Mouse (Mus musculus) liver, adult 2 months (tissue): ENCODE data around the gene Acadvl. TPM values are rescaled to one million over a fixed set of nuclear protein-coding genes. Genes with fewer than 3 reads are reported as not detected.
A peak's percentile ranks its signal among the peaks of the same experiment; 100 is the strongest.

Experiments used
- DNase-seq: peaks from one replicate; pipeline ENCODE4 v3.0.0-alpha.2; 2011; ENCODE audit warnings: low read depth, low spot score; ENCODE audit errors: extremely low read depth
- H3K27ac ChIP-seq: fragments of 200-500 bp; replicated peaks from 2 replicates; pipeline ENCODE4 v1.5.1; 2012; ENCODE audit warnings: low read depth, mild to moderate bottlenecking, control low read depth, inconsistent platforms, low read length; ENCODE audit not compliant: insufficient read depth
- H3K27me3 ChIP-seq: fragments of 200-500 bp; 2 replicates; pipeline ENCODE4 v1.6.1; 2012; ENCODE audit warnings: mild to moderate bottlenecking, moderate library complexity, low read length, inconsistent platforms; ENCODE audit not compliant: control insufficient read depth, insufficient read depth
- H3K36me3 ChIP-seq: fragments of 200-500 bp; 2 replicates; pipeline ENCODE4 v1.6.1; 2012; ENCODE audit warnings: low read length, inconsistent platforms; ENCODE audit not compliant: control insufficient read depth, insufficient read depth
- H3K4me1 ChIP-seq: fragments of 200-500 bp; 2 replicates; pipeline ENCODE4 v1.6.1; 2011; ENCODE audit warnings: low read length; ENCODE audit not compliant: control insufficient read depth, insufficient read depth
- H3K4me3 ChIP-seq: fragments of 200-500 bp; 2 replicates; pipeline ENCODE4 v1.5.1; 2011; ENCODE audit warnings: low read depth, mild to moderate bottlenecking, control low read depth, low read length, moderate library complexity; ENCODE audit not compliant: insufficient read depth
- H3K79me2 ChIP-seq: fragments of 200-500 bp; 2 replicates; pipeline ENCODE4 v1.6.1; 2012; ENCODE audit warnings: inconsistent platforms, mild to moderate bottlenecking, low read length, moderate library complexity; ENCODE audit not compliant: control insufficient read depth, insufficient read depth
- H3K9ac ChIP-seq: fragments of 200-500 bp; 2 replicates; pipeline ENCODE4 v1.6.1; 2012; ENCODE audit warnings: low read depth, mild to moderate bottlenecking, control low read depth, inconsistent platforms, low read length
- CTCF ChIP-seq: fragments of 200-500 bp; IDR thresholded peaks from 2 replicates; pipeline ENCODE4 v1.5.1; 2011; ENCODE audit warnings: low read depth, low read length, control low read depth
- POLR2A ChIP-seq: fragments of 200-500 bp; IDR thresholded peaks from 2 replicates; pipeline ENCODE4 v1.6.1; 2011; ENCODE audit warnings: low read length, control low read depth; ENCODE audit not compliant: insufficient read depth; ENCODE audit errors: extremely low read depth
- WGBS: fragments of 180-500 bp; shearing (Covaris S2); methylation state at CpG from one replicate; pipeline ENCODE4 v1.1.7; 2018; 5-methylcytosine and 5-hydroxymethylcytosine counted together
- polyA plus RNA-seq: library from polyadenylated mRNA; depleted of rRNA; stranded (reverse); fragments of >200 nt; gene quantifications from 2 replicates; pipeline ENCODE4 v1.2.3, GENCODE M21; 2012
- total RNA-seq: library from RNA; depleted of rRNA; stranded (reverse); fragments of >200 nt; gene quantifications from 2 replicates; pipeline ENCODE4 v1.2.3, GENCODE M21; 2014

Gene Acadvl
- total and polyA plus RNA-seq, 2 experiments: 302 to 344 TPM

DNA sequence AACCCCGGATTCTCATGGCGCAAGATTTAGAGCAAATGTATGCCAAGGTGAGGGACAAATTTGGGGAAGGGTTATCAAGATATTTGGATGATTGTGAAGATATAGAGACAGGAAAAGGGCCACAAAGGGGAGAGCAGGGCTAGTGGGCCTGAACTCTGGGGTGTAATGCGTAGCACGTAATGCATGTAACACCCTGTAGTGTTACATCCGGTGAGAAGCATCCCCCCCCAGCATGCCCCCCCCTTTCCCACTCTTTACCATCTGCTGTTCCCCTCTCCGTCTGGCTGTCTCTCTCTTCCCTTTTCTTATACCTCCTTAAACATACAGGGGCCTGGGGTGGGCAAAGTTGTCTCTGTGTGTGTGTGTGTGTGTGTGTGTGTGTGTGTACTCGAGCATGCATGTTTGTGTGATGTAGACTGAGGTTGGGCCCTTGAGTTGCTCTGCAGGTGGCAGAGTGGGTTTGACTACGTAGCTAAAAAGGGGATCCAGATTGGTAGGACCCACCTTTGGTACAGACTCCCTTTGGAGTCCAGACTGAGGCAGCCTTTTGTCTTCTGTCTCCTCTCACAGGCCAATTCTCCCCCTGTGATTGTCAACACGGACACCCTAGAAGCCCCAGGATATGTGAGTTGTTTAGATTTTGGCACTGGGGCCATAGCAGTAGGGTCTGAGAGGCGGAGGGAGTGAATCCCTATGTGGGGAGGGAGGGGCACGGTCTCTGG is 14.8 kb upstream of the Acadvl start:
- H3K4me1 ChIP-seq: 0 out of 2 replicates have a peak, but pooled peaks cover 2% of the 10 kb centered on the region
- H3K79me2 ChIP-seq: no peaks in the 10 kb centered on the region
- no peaks in the 10 kb centered on the region for H3K36me3 ChIP-seq
- no peak for TF ChIP-seq CTCF
- TF ChIP-seq POLR2A: no peak
- peaks cover 3% of the 10 kb centered on the region; the same call in 1 of the 2 replicates for H3K27me3 ChIP-seq
- no peak overlapping the region for H3K4me3 ChIP-seq
- H3K9ac ChIP-seq: no peak overlapping the region
- WGBS: 79% methylated on average over 11 of the region's 11 CpGs
- DNase-seq: no peak
- no peak overlapping the region for H3K27ac ChIP-seq

DNA sequence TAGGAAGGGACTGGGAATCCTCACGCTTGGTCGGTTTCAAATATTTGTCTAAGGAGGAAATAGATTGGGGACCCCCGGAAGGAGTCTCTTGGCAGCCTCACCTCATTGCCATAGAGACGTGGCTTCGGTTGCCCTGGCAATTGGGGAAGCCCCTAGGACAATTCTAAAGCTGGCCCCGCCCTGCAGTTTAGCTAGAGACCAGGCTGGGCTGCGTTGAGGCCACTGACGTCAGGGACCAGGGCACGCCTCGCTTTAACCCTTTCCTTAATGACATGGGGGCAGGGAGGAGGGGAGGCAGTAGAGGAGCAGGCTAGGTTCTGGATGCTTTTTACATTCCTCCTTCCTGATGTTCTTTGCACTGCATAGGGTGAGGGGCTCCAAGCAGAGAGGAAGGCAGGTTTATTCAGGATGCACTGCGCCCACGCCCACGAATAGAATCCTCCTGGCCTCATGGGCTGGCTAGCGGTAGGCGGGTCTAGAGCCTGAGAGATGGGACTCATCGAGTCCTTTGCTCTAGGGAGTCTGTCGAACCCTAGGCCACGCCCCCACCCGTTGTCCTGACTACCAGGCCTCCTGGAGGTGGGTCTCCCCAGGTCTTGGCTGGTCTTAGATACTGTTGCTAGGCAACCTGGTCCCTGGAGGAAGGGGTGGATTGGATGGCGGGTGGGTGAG is 14.1 kb upstream of the Acadvl start:
- Histone ChIP-seq H3K4me1 (0 out of 2 replicates have a peak, but pooled peaks cover 2% of the 10 kb centered on the region), H3K27ac (no peak overlapping the region), H3K27me3 (peaks cover 3% of the 10 kb centered on the region; the same call in 1 of the 2 replicates), H3K9ac (no peak overlapping the region), H3K79me2 (no peaks in the 10 kb centered on the region), H3K4me3 (no peak overlapping the region), H3K36me3 (no peaks in the 10 kb centered on the region)
- no peak for DNase-seq
- 18% methylated on average over 20 of the region's 20 CpGs for WGBS
- TF ChIP-seq POLR2A: no peak
- TF ChIP-seq CTCF: no peak

DNA sequence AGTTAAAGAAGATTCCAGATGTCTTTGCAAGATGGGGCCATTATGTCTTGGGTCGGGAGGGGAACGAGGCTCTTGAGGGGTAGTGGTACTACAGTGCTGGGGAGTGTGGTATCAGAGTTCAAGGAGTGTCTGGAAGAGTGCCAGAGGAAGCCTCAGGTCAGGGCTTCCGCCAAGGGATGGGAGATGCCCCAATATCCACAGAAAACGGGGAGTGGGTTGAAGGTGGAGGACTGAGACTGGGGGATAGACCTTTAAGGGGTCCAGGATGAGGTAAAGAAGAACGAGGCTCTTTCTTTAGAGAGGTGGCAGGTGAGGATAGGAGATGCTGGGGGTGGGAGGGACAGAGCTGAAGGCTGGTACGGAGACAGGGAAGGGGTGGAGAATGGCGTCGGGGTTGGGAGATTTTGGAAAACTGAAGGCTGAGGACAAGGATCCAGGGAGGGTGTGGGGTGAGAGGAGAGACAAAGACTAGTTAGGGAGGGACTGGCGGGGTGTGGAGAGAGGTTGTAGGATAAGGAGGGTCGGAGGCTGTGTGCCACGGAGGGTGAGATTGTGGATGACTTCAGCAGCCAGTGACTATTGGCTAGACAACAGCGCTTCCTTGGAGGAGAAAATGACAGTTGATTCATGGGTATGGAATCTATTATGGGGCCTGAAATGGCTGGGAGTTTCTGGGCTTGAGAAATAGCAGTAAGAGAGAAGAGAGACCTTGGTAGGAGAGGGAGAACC is 13.4 kb upstream of the Acadvl start:
- no peak for TF ChIP-seq POLR2A
- no peak for TF ChIP-seq CTCF
- no peak overlapping the region for H3K9ac ChIP-seq
- H3K36me3 ChIP-seq: no peaks in the 10 kb centered on the region
- H3K4me1 ChIP-seq: 0 out of 2 replicates have a peak, but pooled peaks cover 2% of the 10 kb centered on the region
- no peak overlapping the region; the same call in 1 of the 2 replicates for H3K27ac ChIP-seq
- no peak overlapping the region for H3K4me3 ChIP-seq
- WGBS: 38% methylated on average over 12 of the region's 12 CpGs
- H3K79me2 ChIP-seq: no peaks in the 10 kb centered on the region
- no peak for DNase-seq
- peaks cover 3% of the 10 kb centered on the region; the same call in 1 of the 2 replicates for H3K27me3 ChIP-seq

DNA sequence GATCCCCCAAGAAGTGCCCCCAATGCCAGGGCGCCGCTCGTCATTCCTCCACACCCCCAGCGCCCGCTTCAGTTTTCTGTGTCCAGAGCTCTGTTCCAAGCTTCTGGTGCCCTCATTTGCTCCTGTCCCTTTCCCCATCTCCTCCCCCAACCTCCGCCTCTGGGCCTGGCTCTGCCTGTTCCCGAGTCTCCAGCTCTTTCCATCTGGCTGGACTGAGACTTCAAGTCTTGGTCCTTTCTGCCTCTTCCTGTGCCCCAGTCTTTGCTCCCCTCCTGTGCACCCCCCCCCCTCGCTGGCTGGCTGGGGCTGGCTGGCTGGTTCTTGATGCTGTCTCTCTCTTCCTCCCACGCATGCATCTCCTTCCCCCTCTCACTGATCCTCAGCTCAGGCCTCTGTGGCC is 12.2 kb upstream of the Acadvl start:
- DNase-seq: no peak
- Histone ChIP-seq H3K79me2 (no peaks in the 10 kb centered on the region), H3K4me1 (0 out of 2 replicates have a peak, but pooled peaks cover 2% of the 10 kb centered on the region), H3K27ac (no peak overlapping the region), H3K36me3 (no peaks in the 10 kb centered on the region), H3K27me3 (peaks cover 3% of the 10 kb centered on the region; the same call in 1 of the 2 replicates), H3K4me3 (no peak overlapping the region), H3K9ac (no peak overlapping the region)
- WGBS: 77% methylated on average over 9 of the region's 9 CpGs
- TF ChIP-seq POLR2A: no peak
- TF ChIP-seq CTCF: no peak

DNA sequence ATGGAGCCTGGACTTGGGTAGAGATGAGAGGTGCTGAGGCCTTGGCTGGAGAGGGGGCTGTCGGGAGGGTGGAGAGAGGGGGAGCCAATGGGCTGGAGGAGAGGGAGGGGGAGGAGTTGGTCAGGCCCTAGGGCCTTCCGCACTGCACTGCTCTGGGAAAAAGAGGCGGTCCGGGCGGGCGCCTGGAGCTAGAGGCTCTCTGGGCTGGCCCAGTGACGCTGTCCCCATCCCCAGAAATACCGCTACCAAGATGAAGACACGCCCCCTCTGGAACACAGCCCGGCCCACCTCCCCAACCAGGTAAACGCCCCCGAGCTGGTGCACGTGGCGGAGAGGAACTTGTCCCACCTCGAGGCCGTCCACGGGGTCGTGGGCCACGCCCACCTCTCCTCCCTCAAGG is 11.5 kb upstream of the Acadvl start:
- no peaks in the 10 kb centered on the region for H3K79me2 ChIP-seq
- H3K4me1 ChIP-seq: 0 out of 2 replicates have a peak, but pooled peaks cover 2% of the 10 kb centered on the region
- TF ChIP-seq CTCF (no peak), POLR2A (no peak)

More for the DNA sequence above, 11.5 kb upstream of the Acadvl start:
- H3K9ac ChIP-seq: no peak overlapping the region
- H3K36me3 ChIP-seq: no peaks in the 10 kb centered on the region
- 17% methylated on average over 19 of the region's 19 CpGs for WGBS
- no peak overlapping the region for H3K27ac ChIP-seq
- peak overlapping the region; percentile 22; the same call in 1 of the 2 replicates for H3K4me3 ChIP-seq
- no peak for DNase-seq
- H3K27me3 ChIP-seq: peaks cover 3% of the 10 kb centered on the region; the same call in 1 of the 2 replicates
